Mouse (Mus musculus) lung, adult 2 months (tissue): ENCODE data around the gene Cldn20.

Experiments
- CTCF ChIP-seq: fragments of 200-500 bp; IDR thresholded peaks from 2 replicates; pipeline ENCODE4 v1.5.1; 2011; ENCODE audit warnings: mild to moderate bottlenecking, low read length, control low read depth; ENCODE audit not compliant: insufficient read depth
- POLR2A ChIP-seq: fragments of 200-500 bp; IDR thresholded peaks from 2 replicates; pipeline ENCODE4 v1.6.1; 2011; ENCODE audit warnings: low read depth, mild to moderate bottlenecking, control low read depth, low read length, borderline replicate concordance; ENCODE audit errors: extremely low read depth

DNA sequence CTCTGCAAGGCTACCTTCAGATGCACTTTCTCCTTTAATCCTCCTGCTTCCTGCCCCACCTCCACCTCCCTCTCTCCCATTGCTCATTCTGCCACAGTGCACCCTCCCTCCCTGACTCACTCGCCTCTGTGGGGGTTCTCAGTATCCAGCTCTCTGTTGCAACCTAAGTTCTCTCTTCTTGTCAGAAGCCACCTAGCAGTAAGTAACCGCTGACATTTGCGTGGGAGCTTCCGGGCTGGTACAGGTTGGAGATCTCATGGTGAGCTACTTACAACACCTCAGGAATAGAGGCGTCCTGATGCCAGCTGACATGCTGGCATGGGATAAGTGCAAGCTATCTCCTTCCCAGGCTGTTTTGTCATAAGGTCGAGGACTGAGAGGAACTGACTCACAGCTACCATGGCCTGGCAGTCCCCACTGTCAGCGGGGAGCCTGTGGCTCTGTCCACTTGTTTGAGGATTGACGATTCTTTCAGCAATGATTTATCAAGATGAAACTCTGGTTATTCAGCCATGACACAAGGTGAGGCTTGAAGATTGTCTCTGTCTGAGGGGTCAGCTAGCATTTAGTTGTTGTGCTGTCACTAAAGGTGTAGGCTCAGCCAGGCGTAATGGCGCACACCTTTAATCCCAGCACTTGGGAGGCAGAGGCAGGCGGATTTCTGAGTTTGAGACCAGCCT, 42.0 kb upstream of the Cldn20 start:
- TF ChIP-seq CTCF = no peak
- no peak for TF ChIP-seq POLR2A
